Mouse (Mus musculus) frontal cortex, postnatal 14 days (tissue): Measurements from ENCODE around the gene Vmn1r65.
"Not testable (repeated sequence)": the region's sequence is repeated elsewhere in the genome, so short reads cannot be mapped to it uniquely, and the experiment has no call there.

Experiments
- DNase-seq, 2 experiments: peaks; one replicate each; pipeline ENCODE4 v3.0.0; 2022; ENCODE audit warnings: low spot score in 2 of 2

Gene Vmn1r65

DNA sequence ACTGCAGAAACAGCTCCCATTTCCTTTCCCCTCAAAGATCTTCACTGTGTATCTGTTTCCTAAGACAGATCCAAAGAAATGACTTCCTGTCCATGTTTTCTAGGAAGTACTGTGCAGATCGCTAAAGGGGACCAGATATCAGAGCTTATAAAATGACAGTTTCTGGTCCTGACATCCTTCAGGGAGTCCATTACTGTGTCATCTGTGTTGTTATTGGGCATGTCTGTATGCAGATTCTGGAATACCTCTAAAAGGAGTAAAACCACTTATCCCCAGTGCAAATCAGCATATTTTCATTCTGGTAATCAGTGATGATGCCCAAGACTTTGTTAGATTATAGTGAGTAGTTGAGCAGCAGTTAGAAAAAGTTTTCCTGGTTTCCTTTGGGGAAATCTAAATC lies at the start of gene Vmn1r65:
TSS of gene Vmn1r65 (minus strand) at position 101 of the 400 bp plus-strand sequence.
- DNase-seq = no peak

DNA sequence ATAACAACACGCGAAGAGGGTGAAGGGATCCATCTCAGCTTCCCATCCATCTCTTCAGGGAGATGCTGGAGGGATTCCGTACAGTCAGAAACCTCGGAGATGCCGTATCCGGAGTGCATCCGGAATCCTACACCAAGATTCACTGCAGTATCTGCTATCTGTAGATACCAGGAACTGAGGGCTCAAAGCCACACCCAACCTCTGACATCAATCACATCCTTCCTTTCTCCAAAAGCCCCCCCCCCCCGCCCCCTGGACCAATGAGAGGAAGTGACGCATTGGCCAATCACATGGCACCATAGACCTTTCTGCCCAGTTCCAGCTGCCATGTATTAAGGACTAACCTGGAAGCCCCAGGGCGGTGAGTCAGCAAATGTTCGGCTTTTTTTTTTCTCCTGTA lies 34.1 kb upstream of the Vmn1r65 start, which contains the start of gene Nlrp4c:
TSS of gene Nlrp4c (plus strand) at position 301 of the 400 bp plus-strand sequence.
- no peak for DNase-seq

GRCm38 (mm10) chr7:5982426-5982825 lies 28.4 kb downstream of the Vmn1r65 start:
- not testable (repeated sequence) for DNase-seq

GRCm38 (mm10) chr7:5972546-5972945 lies 38.3 kb downstream of the Vmn1r65 start:
- not testable (repeated sequence) for DNase-seq
